Mouse (Mus musculus): ENCODE measurements around the gene Srd5a1.
"Not testable (repeated sequence)": the region's sequence is repeated elsewhere in the genome, so short reads cannot be mapped to it uniquely, and the experiment has no call there.

Srd5a1 gene

DNA sequence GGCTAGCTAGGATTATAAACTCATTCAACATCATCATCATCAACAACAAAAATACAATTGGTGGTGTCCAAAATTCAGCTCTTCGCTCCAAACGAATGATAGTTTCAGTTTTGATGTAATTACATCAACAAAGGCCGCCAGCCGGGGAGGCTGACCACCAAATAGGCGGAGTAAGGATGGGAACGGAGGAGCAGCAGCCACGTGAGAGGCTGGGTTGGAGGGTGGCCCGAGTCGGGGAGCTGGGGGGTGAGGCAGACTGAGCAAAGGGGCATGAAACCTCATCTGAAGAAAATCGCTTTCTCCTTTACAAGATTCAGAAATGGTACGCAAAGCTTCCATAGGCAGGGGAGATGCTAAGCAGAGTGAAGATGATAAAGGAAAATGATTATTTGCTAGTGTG lies 34.6 kb downstream of the Srd5a1 start:
- DNase-seq (ENCODE audit: extremely low spot score, low spot score), result no peak

GRCm38 (mm10) chr13:69572594-69572993 lies 38.6 kb downstream of the Srd5a1 start:
- no peak for DNase-seq (ENCODE audit: extremely low spot score, low spot score)

GRCm38 (mm10) chr13:69569201-69569600 lies 42.0 kb downstream of the Srd5a1 start:
- no peak for DNase-seq (ENCODE audit: extremely low spot score, low spot score)

DNA sequence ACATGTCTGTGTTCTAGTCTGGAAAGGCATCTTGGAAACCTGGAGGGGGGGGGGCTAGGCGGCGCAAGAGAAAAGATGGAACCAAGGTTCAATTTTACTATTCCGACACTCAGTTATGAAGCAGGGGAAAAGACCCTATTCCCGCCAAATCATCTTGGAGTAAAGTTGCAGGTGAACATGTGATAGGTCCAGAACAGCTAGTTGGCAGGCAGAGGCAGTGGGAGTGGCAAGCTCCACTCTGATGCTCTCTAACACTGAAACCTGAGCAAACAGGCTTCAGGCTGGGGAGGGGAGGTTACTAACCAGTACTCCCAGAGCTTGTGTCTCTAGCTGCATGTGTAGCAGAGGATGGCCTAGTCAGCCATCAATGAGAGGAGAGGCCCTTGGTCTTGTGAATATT lies 45.8 kb downstream of the Srd5a1 start:
- not testable (repeated sequence) for DNase-seq (ENCODE audit: extremely low spot score, low spot score)

DNA sequence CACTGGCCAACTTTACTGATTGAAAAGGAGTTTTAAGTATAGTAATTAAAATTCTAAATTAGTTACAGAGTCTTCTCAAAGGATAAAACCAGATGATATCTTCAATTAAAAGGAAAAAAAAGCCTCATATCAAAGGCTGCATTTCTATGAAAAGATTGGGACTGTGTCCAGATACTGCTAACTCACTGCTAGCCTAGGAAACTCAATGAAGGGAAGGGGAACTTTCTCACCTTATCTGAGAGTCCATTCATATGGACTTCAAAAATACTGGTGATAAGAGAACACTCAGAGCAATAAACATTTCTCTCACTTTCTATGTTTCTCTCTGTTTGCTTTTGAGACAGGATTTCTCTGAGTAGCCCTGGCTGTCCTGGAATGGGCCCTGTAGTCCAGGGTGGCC lies 46.7 kb downstream of the Srd5a1 start:
- DNase-seq (ENCODE audit: extremely low spot score, low spot score), result no peak

DNA sequence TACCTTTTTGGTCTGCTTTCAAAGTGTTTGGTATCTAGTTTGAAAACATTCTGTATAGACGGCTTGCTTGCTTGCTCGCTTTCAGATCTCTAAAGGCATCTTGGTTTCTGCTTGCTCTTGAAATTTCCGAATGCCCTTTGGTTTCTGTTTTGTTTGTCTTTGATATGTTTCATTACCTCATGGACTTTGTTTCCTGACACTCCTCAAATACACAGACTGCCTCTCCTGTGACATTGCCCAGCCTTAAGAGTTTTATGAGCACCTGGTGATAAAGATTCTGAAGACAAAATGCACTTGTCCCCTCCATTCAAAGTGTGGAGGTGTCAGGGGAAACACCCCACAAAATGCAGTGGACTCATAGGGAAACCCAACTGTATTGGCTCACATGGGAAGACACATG lies 47.3 kb downstream of the Srd5a1 start:
- DNase-seq (ENCODE audit: extremely low spot score, low spot score), result no peak

DNA sequence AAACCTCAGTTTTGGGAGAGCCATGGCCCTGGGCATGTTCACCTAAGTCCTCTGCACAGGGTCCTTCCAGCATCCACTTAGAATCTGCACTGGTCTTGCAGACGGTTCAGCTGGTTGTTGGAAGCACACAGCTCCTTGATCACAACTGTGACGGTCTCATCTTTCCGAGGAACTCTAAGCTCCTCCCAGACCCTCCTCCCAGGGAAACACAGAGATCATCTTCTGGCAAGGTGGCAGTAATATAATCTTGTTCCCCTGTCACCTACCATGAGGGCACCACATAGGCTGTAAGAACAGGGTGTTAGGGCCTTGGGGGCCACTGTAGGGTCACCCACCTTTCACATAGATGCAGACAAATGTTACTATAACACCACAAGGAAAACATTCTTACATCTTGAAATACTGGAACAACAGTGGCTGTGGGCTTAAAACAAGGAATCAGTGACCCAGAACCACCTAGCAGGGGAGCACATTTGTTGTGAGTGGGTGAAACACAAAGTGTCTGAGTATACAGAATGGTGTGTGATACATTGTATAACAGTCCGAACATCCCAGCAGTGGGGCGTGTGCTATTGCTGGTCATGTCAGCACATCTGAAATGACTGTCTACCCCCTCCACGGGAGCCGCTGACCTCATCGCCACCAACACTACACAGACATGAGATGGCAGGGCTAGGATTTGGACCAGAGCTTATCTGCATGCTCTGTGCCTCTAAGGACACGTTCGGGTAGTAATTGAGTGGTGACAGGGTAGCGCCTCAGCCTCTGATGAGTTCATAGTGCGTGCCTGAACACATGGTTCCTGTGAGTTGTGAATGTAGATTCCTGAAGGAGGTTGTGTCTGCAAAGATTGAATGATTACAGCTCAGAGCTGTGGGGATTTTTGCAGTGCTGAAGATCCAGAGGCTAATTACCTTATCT lies 48.3 kb downstream of the Srd5a1 start:
- no peak for DNase-seq (ENCODE audit: extremely low spot score, low spot score)

DNA sequence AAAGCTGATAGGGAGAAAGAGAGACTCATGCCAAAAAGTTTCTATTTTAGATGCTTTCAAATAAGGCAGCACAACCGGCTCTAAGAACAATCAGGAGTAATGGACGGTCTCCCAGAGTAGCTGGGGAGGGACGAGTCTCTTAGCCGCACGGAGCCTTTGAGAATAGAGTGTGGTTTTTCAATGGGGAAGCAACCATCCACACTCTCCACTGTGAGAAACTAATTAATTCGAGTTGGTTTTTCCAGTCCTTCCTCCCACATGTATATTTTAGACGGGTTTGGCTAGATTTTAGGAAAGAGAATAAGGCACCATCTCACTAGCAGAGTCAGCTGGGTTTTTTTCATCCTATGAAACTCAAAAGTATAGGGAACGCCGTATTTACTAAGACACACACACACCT lies 49.2 kb downstream of the Srd5a1 start:
- DNase-seq (ENCODE audit: extremely low spot score, low spot score), result no peak

GRCm38 (mm10) chr13:69559291-69559961 lies 51.8 kb downstream of the Srd5a1 start:
- DNase-seq (ENCODE audit: extremely low spot score, low spot score), result peak; percentile 17

DNA sequence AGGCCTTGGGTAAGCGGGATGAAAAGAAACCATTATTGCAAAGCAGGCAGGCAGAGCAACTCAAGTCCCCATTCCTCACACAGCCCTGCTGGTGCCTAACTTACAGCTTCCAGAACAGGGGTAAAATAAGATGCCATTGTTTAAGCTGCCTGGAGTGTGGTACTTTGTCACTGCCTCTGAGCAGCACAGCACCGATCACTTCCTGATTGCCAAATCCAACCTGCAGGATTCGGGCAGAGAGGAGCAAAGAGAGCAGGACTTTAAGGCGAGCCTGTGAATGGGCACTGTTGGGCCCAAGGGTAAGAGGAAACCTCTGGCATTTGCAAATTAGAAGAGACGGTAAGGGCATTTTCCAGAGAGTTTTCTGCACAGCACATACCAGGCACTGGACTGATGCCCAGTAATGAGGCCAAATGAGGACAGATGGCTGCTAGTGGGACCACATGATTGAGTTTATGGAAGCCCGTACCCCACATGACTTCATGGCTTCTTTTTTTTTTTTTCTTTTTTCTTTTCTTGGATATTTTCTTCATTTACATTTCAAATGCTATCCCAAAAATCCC lies 53.1 kb downstream of the Srd5a1 start:
- no peak for DNase-seq (ENCODE audit: extremely low spot score, low spot score)

GRCm38 (mm10) chr13:69556728-69557127 lies 54.5 kb downstream of the Srd5a1 start:
- no peak for DNase-seq (ENCODE audit: extremely low spot score, low spot score)

DNA sequence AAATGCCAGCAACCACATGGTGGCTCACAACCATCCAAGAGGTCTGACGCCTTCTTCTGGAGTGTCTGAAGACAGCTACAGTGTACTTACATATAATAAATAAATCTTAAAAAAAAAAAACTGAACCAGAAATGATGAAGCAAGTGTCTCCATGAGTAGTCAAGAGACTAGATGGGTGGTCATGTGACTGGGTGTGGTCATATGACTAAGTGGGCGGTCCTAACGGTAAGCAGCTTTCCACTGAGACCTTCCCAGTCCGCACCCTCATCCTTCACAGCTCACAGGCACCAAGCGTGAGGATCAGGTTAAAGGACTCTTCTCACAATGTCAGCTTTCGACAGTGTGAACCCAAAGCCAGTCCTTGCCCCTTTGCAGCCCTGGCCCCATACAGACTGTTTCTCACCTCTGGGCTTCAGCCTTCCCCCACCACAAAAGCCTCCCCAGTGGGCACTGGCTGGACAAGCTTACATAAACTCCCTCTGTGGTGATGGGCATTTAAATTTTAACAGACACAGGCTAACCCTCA lies 55.2 kb downstream of the Srd5a1 start:
- DNase-seq (ENCODE audit: extremely low spot score, low spot score), result no peak

DNA sequence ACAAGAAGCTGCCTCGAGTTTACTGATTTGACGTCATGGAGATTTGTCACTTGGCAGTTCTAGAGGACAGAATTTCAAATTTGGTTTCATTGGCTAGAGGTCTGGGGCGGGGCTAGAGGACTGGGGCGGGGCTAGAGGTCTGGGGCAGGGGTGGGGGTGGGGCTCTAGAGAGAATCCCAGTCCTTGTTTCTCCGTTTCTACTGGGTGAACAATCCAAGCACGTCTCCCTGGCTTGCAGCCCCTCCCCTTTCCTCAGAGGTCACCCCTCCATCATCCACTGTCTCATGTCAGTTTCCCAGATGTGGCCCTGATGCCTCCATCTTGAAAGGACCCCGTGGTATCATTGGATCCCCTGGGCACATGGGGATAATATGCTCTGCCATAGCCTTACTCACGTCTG lies 56.2 kb downstream of the Srd5a1 start:
- DNase-seq (ENCODE audit: extremely low spot score, low spot score), result no peak

DNA sequence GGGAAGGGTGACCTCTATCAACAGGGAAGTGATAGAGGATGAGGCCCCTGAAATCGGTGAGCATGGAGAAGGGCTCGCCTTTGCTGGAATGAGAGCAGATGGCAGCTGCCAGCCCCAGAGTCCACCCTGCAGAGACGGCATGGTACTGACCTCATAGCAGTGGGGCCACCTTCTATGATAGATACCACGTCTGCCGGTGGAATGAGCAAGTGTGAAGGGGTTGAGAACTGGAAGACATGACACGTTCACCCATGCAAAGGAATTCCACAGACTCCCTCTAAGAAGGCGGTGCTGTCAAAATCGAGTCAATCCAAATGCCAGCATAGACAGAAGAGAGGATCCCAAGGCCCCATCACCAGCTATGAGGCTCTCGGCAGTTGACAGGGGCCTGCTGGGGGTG lies 57.0 kb downstream of the Srd5a1 start:
- DNase-seq (ENCODE audit: extremely low spot score, low spot score), result no peak

- DNase-seq (ENCODE audit: extremely low spot score, low spot score), result peak; percentile 64
Observed at GRCm38 (mm10) chr13:69553024-69553423, 58.2 kb downstream of the Srd5a1 start.

GRCm38 (mm10) chr13:69550831-69551230 lies 60.4 kb downstream of the Srd5a1 start:
- no peak for DNase-seq (ENCODE audit: extremely low spot score, low spot score)

- DNase-seq (ENCODE audit: extremely low spot score, low spot score), result no peak
Observed at GRCm38 (mm10) chr13:69549980-69550379, 61.3 kb downstream of the Srd5a1 start.

- DNase-seq (ENCODE audit: extremely low spot score, low spot score), result no peak
Observed at GRCm38 (mm10) chr13:69547488-69548180, 63.6 kb downstream of the Srd5a1 start.

DNA sequence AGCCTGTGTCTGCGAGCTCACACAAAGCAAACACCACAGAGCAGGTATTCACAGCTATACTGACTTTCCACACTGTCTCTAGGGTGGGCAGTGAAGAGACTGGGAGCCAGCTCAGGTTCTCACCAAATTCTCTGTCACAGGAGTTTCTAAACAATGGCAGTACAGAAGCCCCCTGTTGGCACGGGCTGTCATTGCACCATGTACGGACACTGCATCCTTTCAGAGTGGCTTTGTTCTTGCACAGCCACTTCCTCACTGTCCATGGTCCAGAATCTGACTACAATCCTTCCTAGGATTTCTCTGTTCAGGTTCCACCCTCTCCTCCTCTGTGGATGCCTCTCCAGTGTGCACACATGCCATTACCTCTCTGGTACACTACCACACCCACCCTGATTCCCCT lies 66.2 kb downstream of the Srd5a1 start:
- DNase-seq (ENCODE audit: extremely low spot score, low spot score), result peak; percentile 70

DNA sequence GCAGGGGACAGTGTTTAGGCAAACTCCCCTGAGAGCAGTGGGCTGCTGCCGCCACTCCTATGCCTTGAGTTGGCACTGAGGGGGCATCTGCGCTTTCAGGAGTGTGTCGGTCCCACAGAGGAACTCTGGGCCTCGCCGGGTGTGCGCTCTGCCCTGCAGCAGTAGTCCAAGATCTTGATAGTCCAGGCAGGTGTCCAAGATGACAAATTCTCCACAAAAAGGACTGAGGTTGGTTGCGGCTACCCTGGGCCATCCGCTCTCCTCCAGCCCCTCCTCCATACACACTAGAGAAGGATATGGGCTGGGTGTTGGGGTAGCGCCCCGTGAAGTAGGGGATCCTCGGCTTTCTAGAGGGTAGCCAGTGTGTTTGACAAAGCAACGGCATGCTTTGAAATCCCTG lies 67.6 kb downstream of the Srd5a1 start:
- DNase-seq (ENCODE audit: extremely low spot score, low spot score), result no peak

GRCm38 (mm10) chr13:69542571-69543352 lies 68.5 kb downstream of the Srd5a1 start:
- no peak for DNase-seq (ENCODE audit: extremely low spot score, low spot score)
